Mouse (Mus musculus) layer of hippocampus, postnatal 36 days (tissue): Measurements from ENCODE around the gene Catsperz. TPM values are rescaled to one million over a fixed set of nuclear protein-coding genes. Genes with fewer than 3 reads are reported as not detected.

ENCODE experiments used
- DNase-seq, 2 experiments: peaks; one replicate each; pipeline ENCODE4 v3.0.0; 2022
- total RNA-seq, 2 experiments: library from RNA; stranded (reverse); gene quantifications; 2 replicates each; pipeline ENCODE4 v1.2.3; 2021

Gene Catsperz
- total RNA-seq, 2 experiments from 2014 or later, result 12.2 to 13.7 TPM

DNA sequence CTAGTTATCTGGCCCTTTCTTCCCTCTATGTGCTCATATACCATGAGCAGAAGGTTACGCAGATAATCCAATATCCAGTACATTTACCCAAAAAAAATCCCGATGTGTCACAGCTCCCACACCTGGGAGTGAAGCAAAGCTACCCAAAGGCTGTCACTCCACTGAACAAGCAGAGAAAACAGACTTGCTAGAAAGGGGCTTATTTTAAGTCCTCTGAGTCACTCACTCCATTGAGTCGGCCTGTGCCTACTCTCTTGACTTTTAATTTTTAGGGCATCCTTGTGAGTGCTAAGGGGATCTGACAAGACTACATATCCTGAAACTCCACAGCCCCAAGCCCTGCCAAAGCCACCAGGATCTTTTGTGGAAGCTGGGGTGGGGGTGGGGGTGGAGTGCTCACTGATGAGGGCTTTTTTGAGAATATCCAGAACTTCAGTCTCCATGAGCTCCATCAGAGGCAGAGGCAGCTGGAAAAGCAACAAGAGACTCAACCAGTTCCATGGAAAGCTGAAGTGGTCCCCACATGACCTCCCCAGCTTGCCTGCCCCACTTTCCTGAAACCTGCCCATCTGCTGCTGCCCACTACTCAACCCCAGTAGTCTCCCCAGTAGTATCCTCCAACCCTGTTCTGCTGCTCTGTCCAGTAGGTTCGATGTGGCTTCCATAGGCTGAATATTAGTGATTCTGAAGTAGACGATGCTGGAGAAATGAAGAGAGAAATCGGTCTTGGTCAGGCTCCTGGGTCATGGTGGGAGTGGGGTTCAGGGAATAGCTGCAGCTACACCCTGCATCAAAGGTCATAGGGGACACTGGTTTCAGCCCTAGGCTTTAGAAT lies 2.1 kb downstream of the Catsperz start:
- no peak for DNase-seq

DNA sequence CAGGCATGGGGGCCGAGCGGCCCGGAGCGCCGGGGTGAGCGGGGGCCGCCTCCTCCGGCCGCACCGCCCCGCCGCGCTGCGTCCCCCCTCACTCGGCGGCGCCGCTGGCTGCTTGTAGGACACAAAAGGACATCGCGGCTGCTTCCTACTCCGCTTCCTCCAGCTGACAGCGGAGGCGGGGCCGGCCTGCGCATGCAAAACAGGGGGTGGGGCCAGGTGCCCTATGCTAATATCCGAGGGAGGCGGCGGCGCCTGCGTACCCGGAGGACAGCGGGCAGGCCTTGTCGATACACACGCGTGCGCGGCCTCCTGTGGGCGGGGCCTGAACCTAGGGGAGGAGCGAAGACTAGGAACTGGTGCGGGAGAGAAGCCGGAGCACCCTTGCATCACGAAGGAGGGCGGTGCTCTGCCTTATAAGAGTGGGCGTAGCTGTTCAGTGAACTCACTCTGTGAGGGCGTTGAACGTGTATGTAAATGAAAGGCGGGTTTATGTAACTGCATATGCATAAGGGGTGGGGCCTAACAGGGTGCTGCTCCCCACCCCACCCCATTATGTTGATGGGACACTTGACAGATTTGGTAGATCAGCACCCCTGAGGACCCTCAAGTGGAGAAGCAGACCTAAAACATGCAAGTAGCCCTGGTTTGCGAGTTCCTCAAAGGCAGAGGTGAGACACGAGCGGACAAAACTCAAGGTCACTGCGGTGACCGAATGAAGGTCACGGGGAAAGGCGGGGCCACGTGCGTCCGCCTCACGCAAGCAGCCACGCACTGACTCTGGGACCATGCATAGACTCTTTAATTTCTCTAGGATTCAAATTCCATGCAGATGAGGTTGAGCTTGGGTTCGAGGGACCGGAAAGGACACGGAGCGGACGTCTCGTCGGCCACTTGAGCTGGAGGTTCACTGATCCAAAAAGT lies 3.3 kb downstream of the Catsperz start, which contains the start of gene Esrra:
TSS of gene Esrra (minus strand) at position 167 of the 921 bp plus-strand sequence.
- peak; percentile 100 for DNase-seq

DNA sequence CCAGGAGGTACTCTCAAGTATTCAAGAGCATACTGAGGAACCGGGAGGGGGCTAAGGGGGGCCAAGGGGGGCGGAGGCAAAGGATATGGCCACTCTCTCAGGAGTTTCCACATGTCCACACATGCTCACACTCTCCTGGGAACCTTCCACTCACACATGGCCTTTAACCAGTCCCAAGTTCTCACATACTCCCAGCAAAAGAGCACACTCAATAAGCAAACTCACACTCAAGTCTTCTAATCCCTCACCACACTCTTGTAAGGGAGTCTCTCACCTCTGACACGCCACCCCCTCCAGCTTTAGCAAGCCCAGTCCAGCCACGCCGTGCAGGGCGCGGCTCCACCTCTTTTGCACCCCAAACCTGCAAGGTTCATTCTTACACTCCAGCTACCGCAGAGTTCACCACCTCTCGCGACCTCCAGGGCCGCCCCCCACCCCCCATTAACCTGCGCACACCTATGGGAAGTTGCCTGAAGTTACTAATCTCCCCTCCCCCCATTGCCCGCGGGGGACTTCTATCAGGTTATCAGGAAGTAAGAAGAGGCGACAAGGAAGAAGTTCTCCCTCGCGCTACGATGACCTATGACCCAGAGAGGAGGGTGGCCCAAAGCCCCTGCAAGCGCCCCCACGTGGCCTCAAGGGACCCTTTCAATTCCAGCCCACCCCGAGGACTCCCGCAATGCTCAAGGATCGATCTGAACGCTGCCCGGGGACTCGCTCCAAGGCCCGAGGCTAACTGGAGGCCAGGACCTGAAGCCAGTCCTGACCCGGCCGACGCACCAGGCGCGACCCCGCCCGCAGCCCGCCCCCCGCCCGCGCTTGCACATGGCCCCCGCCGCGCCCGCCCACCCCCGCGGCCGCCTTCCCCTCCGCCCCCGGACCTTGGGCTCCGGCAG lies 4.2 kb downstream of the Catsperz start:
- DNase-seq, result no peak

DNA sequence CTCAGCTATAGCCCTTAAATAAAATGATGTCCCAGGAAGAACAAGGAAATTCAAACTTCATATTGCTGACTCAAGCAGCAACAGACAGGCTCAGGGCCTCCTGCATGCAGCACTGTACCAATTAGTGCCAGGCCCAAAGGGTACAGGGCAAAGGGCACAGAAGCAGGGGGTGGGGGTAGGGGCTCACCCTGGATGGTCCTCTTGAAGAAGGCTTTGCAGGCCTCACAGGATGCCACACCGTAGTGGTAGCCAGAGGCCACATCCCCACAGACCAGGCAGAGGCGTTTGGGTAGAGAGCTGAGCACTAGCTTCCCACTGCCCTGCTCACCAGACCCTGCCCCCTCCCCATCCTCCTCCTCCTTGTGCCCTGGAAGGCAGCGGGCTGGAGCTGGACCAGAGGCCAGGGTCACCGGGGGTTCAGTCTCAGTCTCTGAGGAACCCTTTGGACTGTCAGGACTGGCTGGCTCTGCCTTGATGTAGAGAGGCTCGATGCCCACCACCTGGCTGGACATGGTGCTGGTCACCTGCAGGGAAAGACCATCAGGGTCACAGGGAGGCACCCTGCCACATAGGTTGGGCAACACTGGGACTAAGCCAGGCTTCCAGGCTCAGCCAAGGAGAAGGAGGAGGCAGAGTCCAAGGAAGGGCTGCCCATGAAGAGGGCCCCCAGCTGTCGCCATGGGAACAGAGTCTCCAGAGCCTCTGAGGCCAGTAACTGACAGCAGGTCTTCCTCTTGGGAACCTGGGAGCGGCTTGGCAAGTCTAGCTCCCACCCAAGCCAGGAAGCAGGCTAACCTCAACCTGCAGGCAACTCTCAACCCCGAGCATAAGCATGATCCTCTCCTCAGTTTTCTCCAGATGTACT lies 5.1 kb downstream of the Catsperz start:
- no peak for DNase-seq

DNA sequence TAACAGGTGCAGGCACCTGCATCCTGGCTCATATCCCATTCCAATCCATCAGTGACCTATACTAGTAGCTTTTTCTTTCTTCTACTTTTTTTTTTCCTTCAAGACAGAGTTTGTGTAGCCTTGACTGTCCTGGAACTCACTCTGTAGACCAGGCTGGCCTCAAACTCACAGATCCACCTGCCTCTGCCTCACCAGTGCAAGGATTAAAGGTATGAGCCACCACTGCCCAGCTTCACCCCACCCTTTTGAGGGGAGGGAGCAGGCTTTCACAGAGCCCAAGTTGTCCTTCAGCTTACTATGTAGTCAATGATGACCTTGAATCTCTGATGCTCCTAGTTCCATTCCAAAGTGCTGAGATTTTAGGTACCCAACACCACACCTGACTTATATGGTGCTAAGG lies 5.7 kb downstream of the Catsperz start:
- no peak for DNase-seq

DNA sequence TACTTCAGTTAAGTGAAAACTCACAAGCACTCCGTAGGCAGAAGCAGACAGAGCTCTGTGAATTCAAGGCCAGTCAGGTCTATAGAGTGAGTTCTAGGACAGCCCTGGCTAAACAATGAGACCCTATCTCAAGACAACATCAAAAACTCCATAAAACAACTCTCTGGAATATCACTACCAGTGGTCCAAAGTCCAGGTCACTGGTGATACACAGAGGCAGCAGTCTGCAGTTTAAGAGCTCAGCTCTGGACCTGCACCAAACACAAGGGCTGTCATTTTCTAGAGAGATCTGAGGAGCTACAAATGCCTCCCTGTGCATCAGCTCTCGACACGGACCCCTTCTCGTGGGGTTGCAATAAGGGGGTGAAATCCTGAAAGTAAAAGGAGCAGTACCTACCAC lies 6.9 kb downstream of the Catsperz start:
- no peak for DNase-seq

DNA sequence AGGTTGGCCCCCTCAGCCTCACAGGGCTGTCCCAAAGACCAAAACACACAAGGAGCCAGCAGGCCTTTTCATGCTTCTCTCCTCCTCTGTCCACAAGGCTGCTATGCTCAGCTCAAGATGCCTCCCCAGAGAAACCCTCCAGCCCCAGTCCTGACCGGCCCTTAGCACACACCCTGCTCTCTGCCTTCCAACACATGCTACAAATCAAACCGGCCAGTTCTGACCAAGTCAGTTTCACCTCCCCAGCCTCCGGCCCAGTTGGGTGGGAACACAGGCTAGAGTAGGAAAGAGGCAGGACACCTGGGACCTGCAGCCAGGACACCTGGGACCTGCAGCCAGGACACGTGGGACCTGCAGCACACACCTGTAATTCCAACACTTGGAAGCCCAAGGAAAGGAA lies 8.7 kb downstream of the Catsperz start:
- DNase-seq, result no peak

DNA sequence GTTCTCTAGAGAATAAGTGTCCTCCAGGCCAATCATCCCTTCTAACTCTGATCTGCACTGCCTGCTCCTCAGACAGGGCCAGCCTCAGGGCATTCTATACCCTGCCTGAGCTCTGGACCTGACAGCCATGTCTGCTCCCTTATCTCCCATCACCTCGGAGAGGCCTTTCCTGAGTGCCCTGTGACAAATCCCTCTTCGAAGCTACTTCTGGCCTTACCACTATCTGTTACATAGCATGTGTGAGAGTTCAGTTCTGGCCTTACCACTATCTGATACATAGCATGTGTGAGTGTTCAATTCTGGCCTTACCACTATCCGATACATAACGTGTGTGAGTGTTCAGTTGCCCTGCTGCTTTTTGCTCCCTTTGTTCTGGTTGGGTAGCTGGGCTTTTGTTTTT lies 9.9 kb downstream of the Catsperz start:
- DNase-seq, result no peak

DNA sequence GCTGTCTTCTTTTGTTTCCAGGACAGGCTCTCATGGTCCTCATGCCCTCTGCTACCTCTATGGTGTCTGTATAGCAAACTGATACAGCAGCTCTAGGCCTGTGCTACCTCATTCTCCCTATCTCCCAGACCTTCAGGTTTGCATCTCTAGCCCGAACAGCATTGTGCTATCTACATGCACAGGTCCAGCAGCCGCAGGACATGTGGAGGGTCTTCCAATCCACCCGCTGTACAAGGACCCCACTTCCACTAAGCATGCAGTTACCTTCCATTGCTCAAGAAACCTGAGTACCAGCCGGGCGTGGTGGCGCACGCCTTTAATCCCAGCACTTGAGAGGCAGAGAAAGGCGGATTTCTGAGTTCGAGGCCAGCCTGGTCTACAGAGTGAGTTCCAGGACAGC lies 10.6 kb downstream of the Catsperz start:
- DNase-seq, result no peak

DNA sequence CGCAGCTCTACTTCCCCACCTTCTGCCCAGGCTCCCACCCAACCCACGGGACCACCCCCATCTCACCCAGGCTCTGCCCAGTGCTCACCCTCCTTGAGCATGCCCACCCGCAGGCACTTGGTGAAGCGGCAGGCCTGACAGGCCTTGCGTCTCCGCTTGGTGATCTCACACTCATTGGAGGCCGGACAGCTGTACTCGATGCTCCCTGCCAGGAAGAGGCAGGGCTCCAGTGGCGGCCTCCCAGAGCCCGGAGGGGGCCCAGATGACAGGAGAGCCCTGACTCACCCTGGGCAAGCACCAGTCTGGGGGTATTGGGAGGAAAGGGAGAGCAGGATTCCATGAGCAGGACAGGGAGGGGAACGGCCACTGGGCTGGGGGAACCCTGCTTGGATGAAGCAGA lies 11.2 kb downstream of the Catsperz start:
- DNase-seq, result no peak

DNA sequence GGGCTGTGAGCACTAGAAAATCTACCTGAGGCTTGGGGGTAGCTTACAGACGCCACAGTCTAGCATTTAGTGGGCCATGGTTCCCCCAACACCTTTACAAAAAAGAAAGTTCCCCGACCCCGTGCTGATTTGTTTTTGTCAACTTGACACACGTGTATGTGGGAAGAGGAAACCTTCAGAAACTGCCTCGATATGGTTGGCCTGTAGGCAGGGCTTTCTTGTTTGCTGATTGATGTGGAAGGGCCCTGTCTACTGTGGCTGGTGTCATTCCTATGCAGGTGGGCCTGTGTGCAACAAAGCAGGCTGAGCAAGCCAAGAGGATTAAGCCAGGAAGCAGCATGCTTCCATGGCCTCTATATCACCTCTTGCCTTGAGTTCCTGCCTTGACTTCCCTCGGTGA lies 12.1 kb downstream of the Catsperz start:
- DNase-seq, result no peak

DNA sequence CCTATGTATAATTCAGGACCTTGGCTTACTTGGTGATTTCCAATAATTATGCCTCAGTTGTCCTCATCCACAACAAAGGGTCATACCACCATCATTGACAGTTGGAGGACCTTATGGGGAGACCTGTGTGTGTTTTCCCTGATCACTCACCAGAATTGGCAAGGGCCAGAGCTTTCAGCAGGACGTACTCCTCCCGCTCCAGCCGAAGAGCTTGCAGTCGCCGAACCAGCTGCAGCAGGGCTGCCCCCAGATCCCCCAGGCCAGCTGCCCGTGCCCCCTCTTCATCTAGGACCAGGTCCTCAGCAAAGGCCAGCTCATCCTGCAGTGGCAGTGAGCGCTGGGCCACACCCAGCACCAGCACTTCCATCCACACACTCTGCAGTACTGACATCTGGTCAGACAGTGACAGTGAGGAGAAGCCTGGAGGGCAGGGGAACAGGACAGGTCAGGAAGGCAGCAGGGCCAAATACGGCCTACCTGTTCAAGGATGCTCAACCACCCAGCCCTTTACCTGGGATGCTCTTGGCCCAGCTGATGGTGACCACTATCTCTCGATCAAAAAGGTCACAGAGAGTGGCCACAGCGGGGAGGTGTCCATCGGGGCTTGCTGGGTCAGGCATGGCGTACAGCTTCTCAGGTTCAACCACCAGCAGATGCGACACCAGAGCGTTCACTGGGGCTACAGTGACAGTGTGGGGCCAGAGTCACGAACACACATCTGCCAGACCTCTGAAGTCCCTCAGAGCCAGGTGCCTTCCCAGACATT lies 12.8 kb downstream of the Catsperz start:
- DNase-seq, result no peak

DNA sequence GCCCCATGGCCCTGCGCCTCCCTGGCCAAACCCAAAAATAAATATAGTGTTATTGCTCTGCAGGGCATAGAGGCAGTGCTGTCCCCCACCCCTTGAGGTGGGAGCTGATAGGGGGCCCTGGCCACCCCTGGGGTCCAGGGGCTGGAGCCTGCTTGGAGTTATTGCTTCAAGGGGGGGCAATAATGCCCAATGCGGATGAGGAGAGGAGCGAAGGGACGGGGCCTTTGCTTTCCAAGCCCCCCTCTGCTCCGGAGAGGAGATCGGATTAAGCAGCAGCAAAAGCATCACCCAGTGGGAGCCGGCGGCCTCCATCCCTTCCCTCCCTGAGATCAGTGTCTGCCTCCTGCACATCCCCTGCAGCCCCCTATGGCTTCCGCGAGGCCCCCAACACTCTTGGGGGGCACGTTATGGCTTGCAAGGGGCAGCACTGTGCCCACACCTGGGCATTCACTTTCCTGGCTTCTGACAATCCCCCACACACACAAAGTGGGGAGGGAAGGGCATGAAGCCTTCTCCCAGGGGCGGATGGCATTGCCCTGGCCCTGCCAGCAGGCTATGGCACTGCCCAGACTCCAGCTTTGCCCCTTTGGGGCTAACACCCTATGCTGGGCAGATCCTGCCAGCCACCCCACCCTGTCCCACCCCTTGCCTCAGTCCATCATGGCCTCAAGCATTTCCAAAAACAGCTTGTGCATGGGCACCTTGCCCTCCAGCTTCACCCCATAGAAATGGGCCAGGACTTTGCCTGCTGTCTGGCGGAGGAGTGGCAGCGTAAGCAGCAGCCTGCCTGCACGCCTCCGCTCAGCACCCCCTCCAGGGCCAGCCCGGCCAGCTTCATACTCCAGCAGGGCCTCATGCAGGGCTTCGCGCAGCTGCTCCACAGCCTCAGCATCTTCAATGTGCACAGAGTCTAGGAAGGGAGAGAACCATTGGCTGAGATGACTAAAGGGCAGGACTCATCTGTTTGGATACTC lies 13.8 kb downstream of the Catsperz start:
- no peak for DNase-seq

DNA sequence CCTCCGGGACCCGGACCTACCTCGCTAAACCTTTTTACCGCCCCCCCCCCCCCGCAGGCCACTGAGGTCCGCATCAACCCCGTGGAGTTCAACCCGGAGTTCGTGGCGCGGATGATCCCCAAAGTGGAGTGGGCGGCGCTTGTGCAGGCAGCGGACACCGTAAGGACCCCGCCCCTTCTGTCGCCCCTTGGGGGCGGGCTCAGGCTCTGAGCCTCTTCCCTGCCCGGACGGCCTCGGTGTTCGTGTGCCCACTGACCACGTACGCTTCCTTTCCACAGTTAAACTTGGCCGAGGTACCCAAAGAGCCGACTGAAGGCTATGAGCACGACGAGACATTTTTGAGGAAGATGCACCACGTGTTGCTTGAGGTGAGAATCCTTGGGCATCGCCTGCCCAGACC lies 14.9 kb downstream of the Catsperz start:
- DNase-seq, result peak in 1 of 2 experiments; percentile 46

DNA sequence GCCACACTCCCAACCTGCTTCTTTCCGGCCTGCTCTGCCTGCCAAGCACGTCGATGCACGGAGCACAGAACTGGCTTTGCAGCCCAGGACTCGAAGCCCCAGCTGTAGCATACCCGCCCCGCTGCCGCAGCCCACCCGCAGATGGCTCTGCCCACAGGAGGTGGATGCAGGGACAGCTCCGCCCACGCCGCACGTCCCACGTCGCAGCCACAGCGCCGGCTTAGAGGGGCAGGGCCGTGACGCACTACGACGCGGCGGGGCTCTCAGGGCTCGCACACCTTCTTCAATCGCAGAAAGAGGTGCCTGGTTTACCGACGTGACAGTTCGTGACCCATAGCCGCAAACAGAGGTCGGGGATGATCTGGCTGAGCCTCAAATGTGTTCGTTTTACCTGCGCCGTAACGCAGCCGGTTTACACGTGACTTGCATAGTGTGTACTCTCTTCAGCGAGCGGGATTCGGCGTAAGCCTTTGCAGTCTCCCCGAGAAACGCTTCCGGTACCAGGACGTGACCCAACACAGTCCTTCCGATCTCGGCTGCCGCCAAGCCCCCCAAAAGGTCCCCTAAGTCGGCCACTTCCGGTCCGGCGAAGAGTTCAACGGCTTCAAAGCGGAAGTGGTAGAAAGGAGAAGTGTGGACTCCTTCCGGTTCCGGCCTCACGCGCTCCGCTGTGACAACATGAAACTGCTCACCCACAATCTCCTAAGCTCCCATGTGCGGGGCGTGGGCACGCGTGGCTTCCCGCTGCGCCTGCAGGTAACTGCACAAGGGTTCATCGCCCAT lies 15.5 kb downstream of the Catsperz start, which contains the start of the genes Trmt112 and Prdx5:
TSS of gene Trmt112 (plus strand) at position 192 of the 783 bp plus-strand sequence.
TSS of gene Prdx5 (minus strand) at position 600 of the 783 bp plus-strand sequence.
- DNase-seq, result peak; percentile 91 to 94

DNA sequence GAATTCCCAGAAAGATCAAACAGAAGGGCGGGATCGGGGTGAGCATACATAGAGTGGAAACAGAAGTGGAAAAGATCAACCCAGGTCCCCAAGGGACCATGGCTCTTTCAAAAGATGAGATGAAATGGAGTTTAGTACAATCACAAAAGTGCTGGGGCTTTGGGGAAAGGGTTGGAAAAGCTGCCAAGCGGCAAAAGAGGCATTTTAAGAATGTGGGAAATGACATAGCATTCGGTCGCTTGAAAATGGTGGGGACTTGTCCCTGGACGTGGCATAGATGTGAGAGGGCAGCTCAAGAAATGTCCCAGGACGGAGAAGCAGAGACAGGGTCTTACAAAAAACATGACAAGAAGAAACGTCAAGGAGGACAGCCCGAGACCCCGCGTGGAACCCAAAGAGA lies 16.2 kb downstream of the Catsperz start:
- DNase-seq, result no peak

DNA sequence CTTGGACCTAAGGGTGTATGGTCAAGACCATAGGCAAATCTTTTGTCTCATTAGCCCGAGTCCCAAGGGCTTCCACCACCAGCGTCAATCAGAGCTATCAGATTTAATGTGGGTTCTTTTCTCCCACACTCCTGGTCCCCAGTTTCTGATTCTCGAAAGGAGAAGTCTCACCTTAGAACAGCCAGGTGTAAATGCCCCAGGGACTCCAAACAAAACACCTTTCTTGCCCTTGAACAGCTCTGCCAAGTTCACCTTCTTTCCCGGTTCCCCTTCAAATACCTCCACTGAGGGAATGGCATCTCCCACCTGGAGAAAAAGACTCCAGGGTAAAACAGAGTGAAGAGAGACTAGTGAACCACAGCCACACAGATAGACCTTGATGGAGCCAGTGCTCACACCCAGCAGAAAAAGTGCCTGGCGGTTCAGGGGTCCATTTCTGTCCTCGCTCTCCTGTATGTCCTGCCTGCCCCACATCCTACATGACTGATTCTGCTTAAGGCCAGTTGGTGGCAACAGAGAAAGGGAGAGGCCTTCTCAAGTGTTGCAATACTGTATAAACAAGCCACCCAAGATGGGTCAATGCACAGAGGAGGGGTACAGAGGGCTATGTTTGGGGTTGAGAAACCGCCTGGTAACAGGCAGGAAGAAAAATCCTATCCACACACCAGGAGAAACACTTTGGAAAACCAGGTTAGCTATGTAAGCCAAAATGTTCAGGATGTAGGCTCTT lies 17.2 kb downstream of the Catsperz start:
- DNase-seq, result no peak

DNA sequence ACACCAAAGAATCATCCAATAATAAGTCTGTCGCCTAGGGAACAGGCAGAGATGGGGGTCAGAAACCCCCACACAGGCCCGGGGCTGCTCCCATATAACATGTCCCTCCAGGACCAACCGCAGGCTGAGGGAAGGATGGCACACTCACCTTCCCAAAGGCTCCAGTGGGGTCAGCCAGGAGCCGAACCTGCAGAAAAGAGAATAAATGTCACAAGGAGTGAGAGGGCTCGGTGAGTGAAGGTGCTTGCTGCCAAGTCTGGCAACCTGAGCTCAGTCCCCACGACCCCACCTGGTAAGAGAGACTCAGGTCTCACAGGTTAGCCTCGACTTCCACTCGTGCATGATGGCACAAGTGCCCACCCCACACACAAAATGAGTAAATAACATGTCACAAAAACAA lies 18.1 kb downstream of the Catsperz start:
- no peak for DNase-seq
